Mouse (Mus musculus): ENCODE data around the gene Brd1. TPM values are rescaled to one million over a fixed set of nuclear protein-coding genes. Genes with fewer than 3 reads are reported as not detected.
"Not testable (repeated sequence)": the region's sequence is repeated elsewhere in the genome, so short reads cannot be mapped to it uniquely, and the experiment has no call there.

The Brd1 gene
- polyA plus RNA-seq, 1 experiment, result 2.1 TPM

DNA sequence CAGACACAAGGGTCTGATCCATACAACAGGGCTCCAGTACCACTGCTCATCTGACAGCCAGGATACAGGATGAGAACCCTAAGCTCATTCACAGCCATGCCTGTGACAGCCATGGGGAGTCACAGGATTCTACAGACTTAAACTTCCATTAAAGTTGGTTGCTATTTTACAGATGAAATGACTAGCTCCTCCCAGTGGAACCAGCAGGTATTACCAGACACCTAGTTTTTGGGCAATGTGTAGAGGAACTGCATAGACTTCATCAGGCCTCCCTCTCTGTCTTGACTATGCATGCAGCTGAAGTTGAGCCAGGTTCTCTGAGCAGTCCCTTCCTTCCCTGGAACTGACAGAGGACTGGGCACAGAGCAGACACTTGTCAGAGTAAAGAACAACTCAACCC lies 17.7 kb downstream of the Brd1 start:
- Histone ChIP-seq H3K36me3 (ENCODE audit: control insufficient read depth) (peaks cover 93% of the 10 kb centered on the region), H3K9me3 (ENCODE audit: control insufficient read depth, low read length) (no peaks in the 10 kb centered on the region), H3K4me3 (replicated peaks) (no peak overlapping the region), H3K4me1 (ENCODE audit: control insufficient read depth) (0 out of 2 replicates have a peak, but pooled peaks cover 2% of the 10 kb centered on the region), H3K27me3 (ENCODE audit: control insufficient read depth) (no peaks in the 10 kb centered on the region)
- no peak for TF ChIP-seq GATA1 (IDR thresholded peaks at IDR 0.05; ENCODE audit: low read length)
- no peak for TF ChIP-seq TAL1 (IDR thresholded peaks at IDR 0.05; ENCODE audit: low read length)

DNA sequence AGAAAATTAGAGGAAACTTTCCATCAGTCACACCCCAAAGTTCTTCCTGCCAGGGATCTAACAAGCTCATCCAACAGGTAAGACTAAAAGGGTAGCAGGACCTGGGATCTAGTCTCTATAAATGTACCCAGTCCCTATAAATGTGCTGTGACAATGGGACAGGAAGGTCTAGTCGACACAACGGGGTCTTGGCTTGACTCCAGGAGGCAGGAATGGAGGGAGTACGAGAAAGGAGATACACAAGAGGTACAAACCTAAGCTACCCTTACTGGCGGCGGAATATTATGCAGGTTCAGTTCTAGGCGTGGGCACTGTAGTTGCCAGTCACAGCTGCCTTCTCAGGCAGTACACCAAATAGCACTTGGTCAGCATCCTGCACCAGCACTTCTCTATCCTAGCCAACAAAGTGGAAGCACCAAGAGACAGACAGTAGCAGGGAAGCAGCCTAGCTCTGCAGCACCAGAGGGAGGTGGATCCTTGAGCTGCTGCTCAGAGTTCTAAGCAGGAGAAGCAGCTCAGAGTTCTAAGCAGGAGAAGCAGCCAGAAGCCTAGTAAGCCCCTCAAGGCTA lies 19.9 kb downstream of the Brd1 start:
- H3K4me3 ChIP-seq (replicated peaks), result no peak overlapping the region
- no peaks in the 10 kb centered on the region for H3K27me3 ChIP-seq (ENCODE audit: control insufficient read depth)
- no peaks in the 10 kb centered on the region for H3K9me3 ChIP-seq (ENCODE audit: control insufficient read depth, low read length)
- TF ChIP-seq GATA1 (IDR thresholded peaks at IDR 0.05; ENCODE audit: low read length) (no peak), TAL1 (IDR thresholded peaks at IDR 0.05; ENCODE audit: low read length) (no peak)
- 0 out of 2 replicates have a peak, but pooled peaks cover 2% of the 10 kb centered on the region for H3K4me1 ChIP-seq (ENCODE audit: control insufficient read depth)
- peaks cover 100% of the 10 kb centered on the region for H3K36me3 ChIP-seq (ENCODE audit: control insufficient read depth)

DNA sequence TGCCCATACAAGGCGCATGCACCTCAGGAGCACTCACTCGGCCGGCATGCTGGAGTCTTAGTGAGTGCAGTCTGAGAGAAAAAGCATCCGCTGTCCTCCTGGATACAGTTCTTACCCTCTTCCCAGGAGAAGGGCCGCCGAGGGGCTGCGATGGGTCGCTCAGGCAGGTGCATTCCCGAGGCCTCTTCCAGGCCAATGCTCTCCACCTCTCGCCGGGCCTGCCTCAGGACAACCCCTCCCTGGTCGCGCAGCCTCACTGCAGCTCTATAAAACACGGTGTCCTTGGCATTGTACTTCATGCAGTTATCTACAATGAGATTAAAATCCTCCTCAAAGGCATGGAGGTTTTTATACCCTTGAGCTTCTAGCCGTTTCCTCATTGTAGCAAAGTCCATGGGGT lies 21.5 kb downstream of the Brd1 start:
- H3K4me1 ChIP-seq (ENCODE audit: control insufficient read depth), result no peaks in the 10 kb centered on the region
- H3K9me3 ChIP-seq (ENCODE audit: control insufficient read depth, low read length), result no peaks in the 10 kb centered on the region
- TF ChIP-seq TAL1 (IDR thresholded peaks at IDR 0.05; ENCODE audit: low read length) (no peak), GATA1 (IDR thresholded peaks at IDR 0.05; ENCODE audit: low read length) (no peak)
- no peak overlapping the region for H3K4me3 ChIP-seq (replicated peaks)
- H3K27me3 ChIP-seq (ENCODE audit: control insufficient read depth), result no peaks in the 10 kb centered on the region
- peaks cover 100% of the 10 kb centered on the region for H3K36me3 ChIP-seq (ENCODE audit: control insufficient read depth)

DNA sequence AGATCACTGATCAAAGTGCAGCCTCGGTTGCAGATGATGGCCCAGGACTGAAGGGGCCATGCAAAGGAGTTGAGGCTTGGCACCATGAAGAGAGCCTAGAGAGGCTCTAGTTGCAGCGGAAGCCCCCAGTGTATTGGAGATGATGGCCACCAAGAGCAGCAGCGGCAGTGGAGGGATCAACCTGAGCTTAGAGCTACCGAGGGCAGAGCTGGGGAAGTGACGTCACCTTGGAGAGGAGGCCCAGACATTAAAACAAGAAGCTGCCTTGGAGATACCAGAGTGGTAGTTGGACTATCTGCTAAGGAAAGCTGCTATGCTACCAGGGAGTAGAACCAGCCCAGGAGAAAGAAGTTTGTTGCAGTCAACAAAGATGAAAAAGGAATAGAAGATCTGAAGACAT lies 24.2 kb downstream of the Brd1 start:
- Histone ChIP-seq H3K9me3 (ENCODE audit: control insufficient read depth, low read length) (no peaks in the 10 kb centered on the region), H3K27me3 (ENCODE audit: control insufficient read depth) (no peaks in the 10 kb centered on the region), H3K4me3 (replicated peaks) (no peak overlapping the region), H3K36me3 (ENCODE audit: control insufficient read depth) (peaks cover 100% of the 10 kb centered on the region), H3K4me1 (ENCODE audit: control insufficient read depth) (no peaks in the 10 kb centered on the region)
- TF ChIP-seq GATA1 (IDR thresholded peaks at IDR 0.05; ENCODE audit: low read length), result no peak
- no peak for TF ChIP-seq TAL1 (IDR thresholded peaks at IDR 0.05; ENCODE audit: low read length)

DNA sequence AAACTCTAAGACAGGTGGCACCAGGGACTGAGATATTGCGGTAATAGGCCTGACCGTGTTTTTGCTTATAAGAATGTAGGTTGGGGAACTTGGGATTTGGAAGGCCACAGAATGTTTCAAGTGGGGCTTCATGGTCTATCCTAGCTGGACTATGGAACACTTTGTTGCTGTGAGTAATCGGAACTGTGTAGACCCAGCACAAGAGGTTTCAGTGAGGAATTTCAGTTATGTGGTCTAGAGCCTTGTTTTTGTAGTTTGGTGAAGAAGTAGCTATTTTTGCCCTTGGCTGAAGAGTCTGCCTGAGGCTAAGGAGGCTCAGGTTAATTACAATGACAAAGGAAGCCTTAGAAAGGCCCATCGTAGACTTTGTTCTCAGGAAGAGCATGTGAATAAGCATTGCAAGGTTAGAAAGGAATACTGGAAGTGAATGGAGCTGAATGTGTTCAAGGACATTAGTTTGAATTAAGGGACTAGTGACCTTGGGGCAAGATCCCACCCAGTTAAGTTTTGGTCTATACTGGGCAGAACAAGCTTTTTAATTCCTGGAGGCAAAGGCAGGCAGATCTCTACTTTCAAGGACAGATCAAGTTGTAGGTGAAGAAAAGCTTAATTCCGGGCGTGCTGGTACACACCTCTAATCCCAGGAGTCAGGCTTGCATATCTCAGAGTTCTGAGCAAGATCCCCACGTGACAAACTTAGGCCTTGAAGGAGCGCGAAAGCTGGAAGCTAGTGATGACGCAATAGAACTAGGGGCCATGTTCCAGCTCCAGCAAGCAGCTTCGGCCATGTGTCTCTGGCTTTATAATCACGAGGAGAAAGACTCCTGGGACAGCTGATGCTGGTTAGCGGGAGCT lies 25.1 kb downstream of the Brd1 start:
- H3K4me1 ChIP-seq (ENCODE audit: control insufficient read depth), result no peaks in the 10 kb centered on the region
- H3K36me3 ChIP-seq (ENCODE audit: control insufficient read depth), result peaks cover 100% of the 10 kb centered on the region
- TF ChIP-seq TAL1 (IDR thresholded peaks at IDR 0.05; ENCODE audit: low read length), result no peak
- no peak for TF ChIP-seq GATA1 (IDR thresholded peaks at IDR 0.05; ENCODE audit: low read length)
- no peaks in the 10 kb centered on the region for H3K27me3 ChIP-seq (ENCODE audit: control insufficient read depth)
- no peaks in the 10 kb centered on the region for H3K9me3 ChIP-seq (ENCODE audit: control insufficient read depth, low read length)
- no peak overlapping the region for H3K4me3 ChIP-seq (replicated peaks)

DNA sequence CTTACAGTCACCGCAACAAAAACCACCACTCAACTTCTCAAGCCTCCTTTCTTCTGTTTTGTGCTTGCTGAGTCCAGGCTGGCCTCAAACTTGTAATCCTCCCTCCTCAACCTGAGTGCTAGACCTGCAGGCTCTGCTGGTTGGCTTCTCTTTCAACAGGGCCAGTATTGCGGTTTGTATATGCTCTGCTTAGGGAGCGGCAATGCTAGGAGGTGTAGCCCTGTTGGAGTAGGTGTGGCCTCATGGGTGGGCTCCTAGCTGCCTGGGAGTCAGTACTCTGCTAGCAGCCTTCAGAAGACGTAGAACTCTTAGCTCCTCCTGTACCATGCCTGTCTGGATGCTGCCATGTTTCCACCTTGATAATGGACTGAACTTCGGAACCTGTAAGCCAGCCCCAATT lies 25.8 kb downstream of the Brd1 start:
- Histone ChIP-seq H3K9me3 (ENCODE audit: control insufficient read depth, low read length) (no peaks in the 10 kb centered on the region), H3K4me1 (ENCODE audit: control insufficient read depth) (no peaks in the 10 kb centered on the region), H3K4me3 (replicated peaks) (no peak overlapping the region), H3K36me3 (ENCODE audit: control insufficient read depth) (peaks cover 100% of the 10 kb centered on the region), H3K27me3 (ENCODE audit: control insufficient read depth) (no peaks in the 10 kb centered on the region)
- TF ChIP-seq GATA1 (IDR thresholded peaks at IDR 0.05; ENCODE audit: low read length) (no peak), TAL1 (IDR thresholded peaks at IDR 0.05; ENCODE audit: low read length) (no peak)

DNA sequence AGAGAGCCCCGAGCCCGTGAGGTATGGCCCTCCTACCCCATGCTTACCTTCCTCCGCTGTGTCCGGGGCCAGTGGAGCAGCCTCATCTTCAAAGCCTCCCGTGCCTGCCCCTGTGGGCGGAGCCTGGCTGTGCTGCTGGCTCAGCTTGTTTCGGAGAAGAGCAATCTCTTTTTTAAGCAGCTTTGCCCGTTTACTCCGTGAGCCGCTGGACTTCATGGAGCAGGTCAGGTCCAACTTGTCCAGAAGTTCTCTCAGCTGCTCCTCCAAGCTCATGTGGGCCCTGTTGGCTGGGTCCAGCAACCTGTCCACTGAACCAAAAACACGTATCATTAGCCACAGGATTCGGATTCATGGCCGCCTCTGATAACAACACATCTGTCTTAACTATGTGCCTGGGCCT lies 27.0 kb downstream of the Brd1 start:
- not testable (repeated sequence) for H3K4me1 ChIP-seq (ENCODE audit: control insufficient read depth); H3K4me3 ChIP-seq (replicated peaks); H3K9me3 ChIP-seq (ENCODE audit: control insufficient read depth, low read length); H3K27me3 ChIP-seq (ENCODE audit: control insufficient read depth)
- peaks cover 100% of the 10 kb centered on the region for H3K36me3 ChIP-seq (ENCODE audit: control insufficient read depth)

DNA sequence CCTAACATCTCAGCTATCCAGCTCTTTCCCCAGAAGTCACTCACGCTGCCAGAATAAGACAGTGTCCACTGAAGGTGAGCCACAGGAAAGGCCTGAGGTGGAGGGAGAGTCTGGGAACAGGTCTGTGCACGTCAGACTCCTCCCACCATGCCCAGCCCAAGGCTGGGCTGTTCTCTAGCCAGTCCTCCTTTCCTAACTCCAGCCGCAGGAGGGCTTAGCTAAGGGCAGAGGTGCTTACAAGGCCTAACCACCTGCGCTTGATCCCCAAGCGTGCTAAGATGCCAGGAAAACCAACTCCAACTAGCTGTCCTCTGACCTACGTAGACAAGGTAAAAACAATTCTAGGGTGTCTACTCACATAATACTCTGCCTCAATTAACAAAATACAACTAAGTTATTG lies 27.7 kb downstream of the Brd1 start:
- TF ChIP-seq TAL1 (IDR thresholded peaks at IDR 0.05; ENCODE audit: low read length) (no peak), GATA1 (IDR thresholded peaks at IDR 0.05; ENCODE audit: low read length) (no peak)
- H3K36me3 ChIP-seq (ENCODE audit: control insufficient read depth), result peaks cover 100% of the 10 kb centered on the region

DNA sequence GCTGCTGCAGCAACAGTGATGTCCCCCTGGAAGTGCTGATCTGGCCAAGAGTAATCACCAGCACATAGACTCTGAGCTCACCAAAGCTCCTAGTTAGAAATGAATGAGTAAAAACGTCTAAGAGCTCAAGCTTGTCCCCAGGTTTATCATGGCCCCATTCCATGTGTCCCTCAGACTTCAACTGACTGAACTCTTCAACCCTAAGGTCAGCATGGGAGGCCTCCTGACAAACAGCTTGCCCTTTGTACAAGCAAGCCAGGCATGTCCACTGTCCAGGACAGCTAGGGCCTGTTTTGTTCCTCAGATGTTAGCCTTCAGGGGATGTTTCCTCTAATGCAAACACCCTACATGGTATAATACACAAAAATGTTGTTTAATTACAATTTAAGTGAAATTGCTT lies 29.7 kb downstream of the Brd1 start:
- no peaks in the 10 kb centered on the region for H3K4me1 ChIP-seq (ENCODE audit: control insufficient read depth)
- no peaks in the 10 kb centered on the region for H3K27me3 ChIP-seq (ENCODE audit: control insufficient read depth)
- no peak for TF ChIP-seq GATA1 (IDR thresholded peaks at IDR 0.05; ENCODE audit: low read length)
- TF ChIP-seq TAL1 (IDR thresholded peaks at IDR 0.05; ENCODE audit: low read length), result no peak
- H3K36me3 ChIP-seq (ENCODE audit: control insufficient read depth), result peaks cover 100% of the 10 kb centered on the region
- H3K4me3 ChIP-seq (replicated peaks), result no peak overlapping the region
- H3K9me3 ChIP-seq (ENCODE audit: control insufficient read depth, low read length), result no peaks in the 10 kb centered on the region

More for the DNA sequence above, 27.7 kb downstream of the Brd1 start:
- Histone ChIP-seq H3K4me1 (ENCODE audit: control insufficient read depth) (no peaks in the 10 kb centered on the region), H3K4me3 (replicated peaks) (no peak overlapping the region), H3K27me3 (ENCODE audit: control insufficient read depth) (no peaks in the 10 kb centered on the region), H3K9me3 (ENCODE audit: control insufficient read depth, low read length) (no peaks in the 10 kb centered on the region)
